Mouse (Mus musculus) thymus, adult 2 months (tissue): ENCODE data around the gene Mast3.

ENCODE experiments used
- CTCF ChIP-seq: fragments of 200-500 bp; IDR thresholded peaks from 2 replicates; pipeline ENCODE4 v1.5.1; 2012; ENCODE audit warnings: mild to moderate bottlenecking, control low read depth, low read length, moderate library complexity, borderline replicate concordance; ENCODE audit not compliant: control insufficient read depth, poor library complexity, insufficient read depth; ENCODE audit errors: extremely low read depth
- POLR2A ChIP-seq: fragments of 200-500 bp; IDR thresholded peaks from 2 replicates; pipeline ENCODE4 v1.6.1; 2012; ENCODE audit warnings: mild to moderate bottlenecking, low read length, control low read depth, moderate library complexity; ENCODE audit not compliant: control insufficient read depth, poor library complexity, insufficient read depth; ENCODE audit errors: extremely low read depth

- TF ChIP-seq CTCF = no peak
- TF ChIP-seq POLR2A = no peak
Observed at GRCm38 (mm10) chr8:70801156-70801555, 3.7 kb downstream of the Mast3 start.
